Mouse (Mus musculus) skeletal muscle tissue, adult 2 months (tissue): ENCODE measurements around the gene Sept4.

Experiments
- DNase-seq: peaks from one replicate; pipeline ENCODE4 v3.0.0-alpha.2; 2012; ENCODE audit warnings: low read depth, low spot score

The Sept4 gene

DNA sequence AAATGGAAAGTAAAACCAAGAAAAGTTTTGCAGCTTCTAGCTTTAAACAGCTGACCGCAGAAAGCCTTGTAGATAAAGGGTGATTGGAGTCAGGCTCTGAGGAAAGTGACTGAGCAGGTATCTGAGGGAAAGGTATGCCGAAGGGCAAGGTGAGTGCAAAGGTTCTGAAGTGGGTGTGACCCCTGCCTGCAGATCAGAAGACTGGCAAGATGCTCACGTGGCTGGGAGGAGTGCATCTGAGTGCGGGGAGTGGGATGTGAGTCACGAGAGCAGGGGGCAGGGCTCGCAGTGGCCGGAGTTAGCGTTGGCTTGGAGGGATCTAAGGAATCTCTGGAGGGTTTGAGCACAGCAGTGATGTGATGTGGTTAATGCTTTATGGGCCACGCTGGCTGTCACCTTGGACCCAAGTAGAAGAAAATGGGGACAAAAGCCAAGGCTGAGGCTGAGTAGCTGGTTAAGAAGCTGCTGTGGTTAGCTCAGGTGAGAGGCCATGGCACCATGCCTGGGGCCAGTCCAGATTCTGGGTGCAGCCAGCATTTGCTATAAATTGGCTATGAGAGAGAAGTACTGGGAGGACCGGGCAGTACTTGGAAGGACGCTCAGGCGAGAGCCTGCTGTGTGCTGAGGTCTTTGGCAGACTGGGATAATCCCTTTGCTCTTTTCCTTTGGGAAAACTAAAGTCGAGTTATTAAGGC is 30.8 kb downstream of the Sept4 start:
- DNase-seq, result no peak

DNA sequence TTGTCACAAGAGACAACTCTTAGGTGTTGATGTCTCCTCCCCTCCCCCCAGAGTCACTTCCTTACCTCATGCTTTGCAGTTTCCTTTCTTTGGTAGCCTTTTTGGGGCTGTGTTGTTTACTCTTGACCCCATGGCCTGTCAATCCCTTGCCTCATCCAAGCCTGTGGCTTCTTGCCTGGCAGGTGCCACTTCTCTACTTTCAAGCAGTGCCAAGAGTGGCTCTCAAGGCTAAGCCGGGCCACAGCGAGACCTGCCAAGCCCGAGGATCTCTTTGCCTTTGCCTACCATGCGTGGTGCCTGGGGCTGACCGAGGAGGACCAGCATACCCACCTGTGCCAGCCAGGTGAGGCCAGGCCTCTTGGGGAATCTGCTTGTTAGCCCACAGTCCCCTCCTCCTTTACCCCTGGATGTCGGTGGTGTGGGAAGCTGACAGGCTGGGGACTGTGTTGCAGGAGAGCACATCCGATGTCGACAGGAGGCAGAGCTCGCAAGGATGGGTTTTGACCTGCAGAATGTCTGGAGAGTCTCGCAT is 31.7 kb downstream of the Sept4 start:
- DNase-seq, result no peak

DNA sequence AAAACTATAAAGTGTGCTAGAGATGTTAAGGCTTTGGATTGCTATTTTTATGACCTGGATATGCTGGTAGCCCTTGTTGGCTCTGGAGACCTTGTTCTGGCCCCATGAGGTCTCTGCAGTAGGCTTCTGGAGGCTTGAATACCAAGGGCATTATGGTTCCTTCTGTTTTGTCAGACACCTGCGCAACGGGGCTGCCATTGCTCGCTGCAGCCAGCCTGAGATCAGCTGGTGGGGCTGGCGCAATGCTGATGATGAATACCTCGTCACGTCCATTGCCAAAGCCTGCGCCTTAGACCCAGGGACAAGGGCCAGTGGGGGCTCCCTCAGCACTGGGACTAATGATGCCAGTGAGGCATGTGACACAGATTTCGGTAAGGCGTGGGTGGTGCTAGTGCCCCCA is 33.5 kb downstream of the Sept4 start:
- no peak for DNase-seq

DNA sequence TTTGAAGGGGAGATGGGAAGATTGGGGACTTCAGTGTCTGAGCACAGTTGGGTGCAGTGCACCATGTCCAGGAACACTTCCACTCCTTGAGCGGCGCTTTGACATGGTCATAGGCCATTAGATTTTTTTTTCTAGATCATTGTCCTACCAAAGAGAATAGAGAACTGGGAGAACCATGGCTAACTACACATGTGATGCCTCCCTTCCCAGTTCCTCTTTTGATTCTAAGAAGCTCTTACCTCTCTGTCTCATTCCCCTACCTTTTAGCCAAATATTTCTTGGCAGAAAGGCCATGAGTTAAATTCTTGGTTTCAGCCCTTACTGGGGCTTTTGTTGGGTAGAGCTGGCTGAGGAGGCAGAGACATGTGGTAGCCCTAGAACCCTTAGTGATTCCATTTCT is 34.9 kb downstream of the Sept4 start:
- DNase-seq, result no peak

DNA sequence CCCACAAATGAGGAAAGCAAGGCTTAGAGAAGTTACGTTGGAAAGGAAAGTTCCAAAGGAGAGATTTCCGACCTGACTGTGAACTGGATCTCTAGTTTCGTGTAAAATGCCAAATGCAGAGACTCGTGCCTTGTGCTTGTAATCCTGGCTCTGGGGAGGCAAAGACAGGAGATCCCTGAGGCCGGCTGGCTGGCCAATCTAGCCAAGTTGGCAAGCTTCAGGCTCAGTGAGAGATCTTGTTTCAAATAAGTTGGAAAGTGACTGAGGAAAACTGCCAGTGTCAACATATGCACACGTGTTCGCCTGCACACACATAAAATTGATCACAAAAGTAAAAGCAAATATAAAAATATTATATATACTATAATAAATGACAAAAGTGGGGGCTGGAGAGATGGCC is 40.6 kb downstream of the Sept4 start:
- DNase-seq, result peak; percentile 67

DNA sequence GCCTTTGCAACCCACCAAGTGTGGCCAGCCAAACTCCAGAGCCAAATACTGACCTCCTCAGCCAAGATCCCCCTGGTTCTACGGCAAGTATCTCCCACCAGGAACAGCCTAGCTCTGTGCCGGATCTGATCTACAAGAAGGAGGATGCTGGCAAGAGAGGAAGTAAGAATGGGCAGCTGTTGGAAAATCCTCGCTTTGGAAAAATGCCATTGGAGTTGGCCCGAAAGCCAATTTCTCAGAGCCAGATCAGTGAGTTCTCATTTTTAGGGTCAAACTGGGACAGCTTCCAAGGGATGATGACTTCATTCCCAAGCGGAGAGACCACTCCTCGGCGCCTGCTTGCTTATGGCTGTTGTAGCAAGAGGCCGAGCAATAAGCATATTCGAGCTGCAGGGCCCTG is 42.8 kb downstream of the Sept4 start:
- DNase-seq, result no peak

DNA sequence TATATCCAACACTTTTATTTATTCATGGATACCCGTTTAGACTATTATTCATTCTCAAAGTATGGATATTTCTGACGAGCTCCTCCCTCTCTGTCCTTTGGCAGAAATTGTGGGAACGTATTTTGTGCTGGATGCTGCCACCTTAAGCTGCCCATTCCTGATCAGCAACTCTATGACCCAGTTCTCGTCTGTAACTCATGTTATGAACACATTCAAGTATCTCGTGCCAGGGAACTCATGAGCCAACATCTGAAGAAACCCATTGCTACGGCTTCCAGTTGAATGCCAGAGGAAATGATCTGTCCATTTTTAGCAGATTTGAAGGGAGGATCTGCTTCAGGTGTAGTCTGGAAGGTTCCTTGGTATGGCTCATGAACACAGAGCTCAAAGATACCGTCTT is 45.3 kb downstream of the Sept4 start:
- no peak for DNase-seq

DNA sequence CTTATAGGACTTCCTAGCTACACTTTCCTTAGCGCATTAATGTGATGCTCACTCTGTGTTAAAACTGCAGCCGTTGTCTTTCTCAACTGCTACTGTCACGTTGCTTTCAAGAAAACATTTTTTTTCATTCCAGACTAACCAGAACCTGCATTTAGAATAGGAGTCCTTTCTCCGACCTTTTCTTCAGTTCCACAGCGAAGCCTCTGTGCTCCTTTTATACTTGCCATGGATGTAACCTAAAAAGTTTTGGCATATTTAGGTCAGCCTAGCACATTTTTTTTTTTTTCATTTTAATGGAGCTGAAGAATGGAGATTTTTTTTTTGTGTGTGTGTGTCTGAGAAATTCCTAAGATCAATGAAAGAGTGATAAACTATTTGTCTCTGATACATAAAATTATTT is 46.8 kb downstream of the Sept4 start:
- no peak for DNase-seq

DNA sequence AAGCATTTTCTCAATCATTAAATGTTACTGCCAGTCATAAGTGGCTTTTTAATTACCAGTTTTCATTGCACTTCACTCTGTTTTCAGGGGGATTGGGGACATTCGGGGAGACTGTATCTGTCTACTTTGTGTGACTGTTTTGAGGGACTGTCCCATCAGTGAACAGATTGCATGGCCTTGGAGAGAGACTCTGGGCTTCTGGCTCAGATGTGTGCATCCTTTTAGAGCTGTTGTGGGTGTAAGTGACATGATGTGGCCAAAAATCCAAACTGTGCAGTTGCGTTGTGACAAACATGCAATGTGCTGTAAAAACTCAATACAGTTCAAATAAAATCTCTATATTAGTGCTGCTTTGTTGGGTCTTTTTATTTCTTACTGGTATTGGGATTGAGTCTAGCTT is 47.2 kb downstream of the Sept4 start:
- DNase-seq, result no peak

DNA sequence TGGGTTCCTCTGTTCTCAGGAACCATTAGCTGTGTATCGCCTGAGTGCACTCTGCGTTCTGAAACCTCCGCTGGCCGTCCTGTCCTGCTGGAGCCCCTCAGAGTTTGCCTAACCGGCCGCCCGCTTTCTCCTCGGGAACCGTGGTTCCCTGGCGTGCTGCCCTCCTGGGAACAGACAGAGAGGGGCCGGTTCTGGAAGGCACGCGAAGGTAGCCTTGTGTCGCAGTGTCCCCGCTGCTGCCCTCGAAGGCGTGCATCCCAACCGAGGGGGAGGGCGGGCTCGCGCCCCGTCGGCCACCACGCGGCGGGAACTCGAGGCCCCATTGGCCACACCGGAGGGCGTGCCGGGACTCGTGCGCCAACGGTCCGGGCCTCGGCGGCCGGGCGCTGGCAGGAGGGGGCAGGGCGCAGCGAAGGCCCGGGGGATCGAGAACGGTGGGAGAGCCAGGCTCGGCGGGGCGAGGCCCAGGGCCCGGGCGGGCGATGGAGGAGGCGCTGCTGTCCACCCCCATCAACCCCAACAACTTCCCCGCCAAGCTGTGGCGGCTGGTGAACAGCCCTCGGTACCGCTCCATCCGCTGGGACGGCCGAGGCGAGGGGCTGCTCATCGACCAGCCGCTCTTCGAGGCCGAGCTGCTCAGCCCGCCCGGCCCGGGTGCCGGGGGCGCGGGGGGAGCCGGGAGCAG is 48.2 kb downstream of the Sept4 start, which contains the start of gene Hsf5:
Gene Hsf5 (plus strand): TSS at position 375 of the 685 bp plus-strand sequence.
- no peak for DNase-seq

DNA sequence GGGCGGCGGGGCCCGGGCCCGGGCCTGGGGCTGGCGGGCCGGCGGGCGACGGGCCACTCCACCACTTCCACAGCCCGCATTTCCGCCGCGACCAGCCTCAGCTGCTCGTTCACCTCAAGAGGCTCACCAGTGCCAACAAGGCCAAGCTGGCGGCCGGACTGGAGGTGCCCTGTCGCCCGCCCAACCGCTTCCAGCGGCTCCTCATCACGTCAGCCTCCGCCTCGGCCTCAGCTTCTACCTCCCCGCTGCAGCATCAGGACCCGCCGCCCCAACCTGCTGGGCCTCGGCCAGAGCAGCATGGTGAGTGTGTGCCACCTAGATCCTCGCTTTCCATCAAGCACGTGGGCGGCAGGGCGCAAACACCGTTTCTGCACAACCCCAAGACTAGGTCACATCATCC is 48.9 kb downstream of the Sept4 start:
- DNase-seq, result no peak

DNA sequence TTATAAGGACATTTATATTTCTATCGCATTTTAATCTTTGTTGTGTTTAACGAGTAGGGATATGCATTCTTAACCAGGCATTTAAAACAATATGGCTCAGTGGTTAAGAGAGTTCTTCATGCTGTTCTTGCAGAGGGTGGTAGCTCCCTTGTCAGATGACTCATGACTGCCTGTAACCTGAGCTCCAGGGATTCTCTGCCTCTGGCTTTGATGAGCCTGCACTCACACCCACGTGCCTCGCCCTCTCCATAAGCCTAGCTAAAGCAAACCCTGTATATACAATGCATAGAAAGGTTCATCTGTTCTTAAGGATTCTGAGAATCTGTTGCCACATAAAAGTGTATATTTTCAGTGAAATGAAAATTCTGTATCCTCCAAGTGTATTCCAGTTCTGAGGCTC is 54.5 kb downstream of the Sept4 start:
- DNase-seq, result no peak

DNA sequence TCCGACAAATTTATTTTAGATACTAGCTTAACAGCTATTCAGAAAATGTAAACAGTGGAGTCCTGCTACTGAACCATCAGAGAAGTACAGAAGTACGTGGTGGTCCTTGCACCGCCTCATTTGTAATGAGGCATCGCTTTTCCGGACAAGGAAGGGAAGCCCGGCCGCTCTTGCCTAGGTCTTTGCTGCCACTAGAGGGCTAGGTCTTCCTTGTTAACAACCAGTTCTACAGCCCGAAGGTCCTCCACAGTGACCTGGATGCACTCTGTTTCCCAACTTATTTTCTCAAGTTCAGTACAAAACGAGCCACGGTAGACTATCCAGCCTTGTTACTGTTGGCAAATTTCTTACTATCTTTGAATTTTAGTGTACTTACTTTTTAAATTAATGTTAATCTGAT is 61.2 kb downstream of the Sept4 start:
- no peak for DNase-seq

DNA sequence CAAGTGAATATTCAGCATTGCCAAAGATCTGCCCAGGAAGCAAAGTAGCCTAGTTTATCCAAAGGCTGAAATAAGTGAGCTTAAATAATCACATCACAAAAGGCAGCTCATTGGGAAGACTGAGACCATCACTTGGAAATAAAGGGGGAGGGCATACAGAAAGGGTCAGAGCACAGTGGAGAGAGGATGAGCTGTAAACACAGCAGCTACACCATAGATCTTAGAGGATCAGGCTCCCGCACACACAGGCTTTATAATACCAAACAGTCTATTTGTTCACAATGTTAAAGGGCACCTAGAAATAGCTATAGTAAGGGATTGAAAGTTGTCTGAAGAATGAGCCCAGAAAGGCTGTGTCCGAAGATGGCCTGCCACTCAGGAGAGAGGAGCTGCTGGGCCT is 70.1 kb downstream of the Sept4 start:
- DNase-seq, result no peak

DNA sequence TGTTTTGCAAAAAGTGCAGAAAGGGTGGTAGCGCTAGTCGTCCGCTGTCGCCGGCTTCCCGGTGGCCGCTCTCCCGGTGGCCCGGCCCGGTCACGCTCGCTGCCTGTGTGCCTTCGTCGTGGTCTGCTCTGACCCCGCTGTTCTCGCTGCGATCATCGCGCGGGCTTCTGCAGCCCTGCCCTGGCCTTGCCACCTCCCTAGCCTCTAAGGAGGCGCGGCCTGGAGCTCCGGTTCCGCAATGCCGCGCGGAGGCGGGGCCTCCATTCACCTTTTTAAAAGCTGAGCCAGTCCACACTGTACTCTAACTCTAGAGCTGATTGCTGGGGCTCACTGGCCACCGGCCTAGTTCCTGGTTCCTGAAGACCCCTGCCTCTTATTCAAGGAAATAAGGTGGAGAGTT is 70.5 kb downstream of the Sept4 start:
- DNase-seq, result peak; percentile 20
